Mouse (Mus musculus) forebrain, embryonic 16.5 days (tissue): ENCODE measurements around the gene Fam243. TPM values are rescaled to one million over a fixed set of nuclear protein-coding genes. Genes with fewer than 3 reads are reported as not detected.
A peak's percentile ranks its signal among the peaks of the same experiment; 100 is the strongest.

Experiments
- ATAC-seq: fragments of 200-750 bp; cut with Nextera tagmentation; 2 replicates; pipeline ENCODE4 v1.8.0; 2017; ENCODE audit warnings: mild to moderate bottlenecking, moderate library complexity
- H3K27ac ChIP-seq: fragments of 300-500 bp; sonication (generic); 2 replicates; pipeline ENCODE4 v1.5.1; 2014; ENCODE audit warnings: low read length, control low read depth
- H3K27me3 ChIP-seq: fragments of 300-500 bp; sonication (generic); replicated peaks from 2 replicates; pipeline ENCODE4 v1.6.1; 2014; ENCODE audit warnings: low read length; ENCODE audit not compliant: control insufficient read depth, insufficient read depth
- H3K36me3 ChIP-seq: fragments of 300-500 bp; sonication (generic); 2 replicates; pipeline ENCODE4 v1.6.1; 2014; ENCODE audit not compliant: control insufficient read depth, insufficient read depth
- H3K4me1 ChIP-seq: fragments of 300-500 bp; sonication (generic); replicated peaks from 2 replicates; pipeline ENCODE4 v1.6.1; 2014; ENCODE audit warnings: low read length; ENCODE audit not compliant: control insufficient read depth, insufficient read depth
- H3K4me2 ChIP-seq: fragments of 300-500 bp; sonication (generic); 2 replicates; pipeline ENCODE4 v1.6.1; 2014; ENCODE audit warnings: mild to moderate bottlenecking, low read length, control low read depth
- H3K4me3 ChIP-seq: fragments of 300-500 bp; sonication (generic); replicated peaks from 2 replicates; pipeline ENCODE4 v1.5.1; 2014; ENCODE audit warnings: mild to moderate bottlenecking, low read length, control low read depth
- H3K9ac ChIP-seq: fragments of 300-500 bp; sonication (generic); replicated peaks from 2 replicates; pipeline ENCODE4 v1.6.1; 2014; ENCODE audit warnings: low read depth, low read length, control low read depth
- H3K9me3 ChIP-seq: fragments of 300-500 bp; sonication (generic); 2 replicates; pipeline ENCODE4 v1.6.1; 2016; ENCODE audit warnings: low read length; ENCODE audit not compliant: control insufficient read depth
- WGBS: fragments of 180-500 bp; shearing (Covaris S2); extraction: QIAGEN DNeasy Blood & Tissue Kit; methylation state at CpG from one replicate; pipeline ENCODE4 v1.1.7; 2014; 5-methylcytosine and 5-hydroxymethylcytosine counted together
- polyA plus RNA-seq: library from polyadenylated mRNA; unstranded; fragments of >200 nt; fragmentation: Nextera tagmentation; extraction: Ambion mirVana; gene quantifications from 2 replicates; pipeline ENCODE4 v1.2.1, GENCODE M21; 2015

Gene Fam243
- polyA plus RNA-seq, 1 experiment from 2014 or later = 0.15 TPM

- peaks cover 10% of the 10 kb centered on the region for H3K36me3 ChIP-seq
- no peak overlapping the region for H3K9ac ChIP-seq
- H3K27me3 ChIP-seq = no peaks in the 10 kb centered on the region
- no peak for ATAC-seq
- no peak overlapping the region for H3K4me2 ChIP-seq
- WGBS = 78% methylated on average over 3 of the region's 3 CpGs
- H3K9me3 ChIP-seq = no peaks in the 10 kb centered on the region
- H3K27ac ChIP-seq = no peak overlapping the region
- H3K4me1 ChIP-seq = peaks cover 3% of the 10 kb centered on the region; the same call in 1 of the 2 replicates
- H3K4me3 ChIP-seq = no peak overlapping the region
These were observed 13.3 kb downstream of the Fam243 start for GRCm38 (mm10) chr16:92307947-92308346.

- WGBS = 91% methylated on average over 2 of the region's 2 CpGs
- Histone ChIP-seq H3K4me2 (no peak overlapping the region), H3K27ac (no peak overlapping the region), H3K9ac (no peak overlapping the region), H3K4me3 (no peak overlapping the region), H3K9me3 (no peaks in the 10 kb centered on the region), H3K4me1 (peaks cover 18% of the 10 kb centered on the region), H3K27me3 (no peaks in the 10 kb centered on the region), H3K36me3 (peaks cover 10% of the 10 kb centered on the region)
- no peak for ATAC-seq
These were observed 15.7 kb downstream of the Fam243 start for GRCm38 (mm10) chr16:92305519-92305918.

DNA sequence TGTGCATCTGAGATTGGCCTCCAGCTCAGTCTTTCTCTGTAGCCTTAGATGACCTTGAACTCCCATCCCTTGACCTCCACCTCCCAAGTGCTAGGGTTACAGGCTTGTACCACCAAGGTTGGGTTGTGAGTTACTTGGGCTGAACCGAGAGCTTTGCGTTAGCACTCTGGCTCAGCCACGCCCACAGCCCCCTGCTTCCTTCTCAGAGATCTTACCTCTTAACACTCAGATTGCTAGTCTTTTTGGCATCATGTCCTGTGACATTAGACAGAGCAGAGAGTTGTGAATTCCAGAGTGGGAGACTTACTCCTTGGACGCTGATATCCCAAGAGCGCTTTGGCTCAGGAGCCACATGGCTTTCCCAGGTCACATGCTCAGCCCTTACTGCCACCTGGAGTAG lies 18.7 kb downstream of the Fam243 start:
- Histone ChIP-seq H3K36me3 (peaks cover 4% of the 10 kb centered on the region; the same call in 1 of the 2 replicates), H3K9me3 (no peaks in the 10 kb centered on the region), H3K4me3 (no peak overlapping the region), H3K4me2 (peak overlapping the region; percentile 63), H3K9ac (no peak overlapping the region), H3K4me1 (peaks cover 20% of the 10 kb centered on the region), H3K27me3 (no peaks in the 10 kb centered on the region; the same call in 1 of the 2 replicates), H3K27ac (no peak overlapping the region; the same call in 1 of the 2 replicates)
- ATAC-seq = no peak
- WGBS = 73% methylated on average over 5 of the region's 5 CpGs

DNA sequence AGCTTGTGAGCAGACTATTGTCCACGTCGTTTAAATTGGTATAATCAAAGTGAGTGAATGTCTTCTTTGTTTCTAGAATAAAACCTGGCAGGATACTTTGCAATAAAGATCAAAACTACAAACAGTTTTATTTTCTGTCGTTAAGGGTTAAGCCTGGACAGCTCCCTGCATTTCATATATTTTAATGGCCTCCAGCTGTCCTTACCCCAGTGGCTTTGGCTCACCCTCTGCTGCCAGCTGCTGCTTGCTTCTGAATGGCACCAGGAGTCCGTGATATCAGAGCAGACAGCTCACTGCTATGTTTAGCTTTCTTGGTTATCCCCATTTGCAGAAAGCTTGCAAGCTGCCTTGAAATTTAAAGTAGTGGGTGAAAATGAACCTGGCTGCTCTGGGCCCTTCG lies 19.3 kb downstream of the Fam243 start:
- H3K9me3 ChIP-seq = no peaks in the 10 kb centered on the region
- no peak for ATAC-seq
- peak overlapping the region; percentile 75 for H3K9ac ChIP-seq
- peaks cover 20% of the 10 kb centered on the region for H3K4me1 ChIP-seq
- H3K4me3 ChIP-seq = peak overlapping the region; percentile 67
- H3K36me3 ChIP-seq = peaks cover under 1% of the 10 kb centered on the region; the same call in 1 of the 2 replicates
- WGBS = 20% methylated on average over 5 of the region's 5 CpGs
- H3K27ac ChIP-seq = peak overlapping the region; percentile 56
- H3K4me2 ChIP-seq = peak overlapping the region; percentile 63
- H3K27me3 ChIP-seq = no peaks in the 10 kb centered on the region; the same call in 1 of the 2 replicates

DNA sequence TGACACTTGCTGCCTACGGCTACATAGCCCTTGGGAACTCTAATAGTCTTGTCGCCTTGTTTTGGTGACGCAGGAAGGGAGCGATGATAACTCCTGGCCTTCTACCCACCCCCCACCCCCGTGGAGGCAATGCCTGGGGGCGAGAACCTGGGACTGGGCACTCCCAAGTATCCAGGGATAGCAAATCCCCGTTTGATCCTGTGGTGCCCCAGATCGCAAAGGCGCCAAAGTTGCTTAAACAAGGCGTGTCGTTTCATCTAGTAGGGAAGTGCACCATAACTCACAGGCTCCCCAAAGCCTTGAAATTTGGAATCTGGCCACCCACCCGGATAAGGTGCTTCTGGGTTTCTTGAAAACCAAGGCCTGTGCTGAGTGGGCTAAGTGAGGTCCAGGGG lies 19.8 kb downstream of the Fam243 start:
- peak overlapping the region; percentile 63 for H3K4me2 ChIP-seq
- H3K9ac ChIP-seq = peak overlapping the region; percentile 75
- peak; percentile 70 for ATAC-seq
- H3K27me3 ChIP-seq = no peaks in the 10 kb centered on the region; the same call in 1 of the 2 replicates
- H3K9me3 ChIP-seq = no peaks in the 10 kb centered on the region
- peaks cover 20% of the 10 kb centered on the region for H3K4me1 ChIP-seq
- WGBS = under 1% methylated on average over 12 of the region's 12 CpGs
- H3K36me3 ChIP-seq = no peaks in the 10 kb centered on the region
- peak overlapping the region; percentile 67 for H3K4me3 ChIP-seq
- H3K27ac ChIP-seq = peak overlapping the region; percentile 46

- H3K27me3 ChIP-seq = no peaks in the 10 kb centered on the region; the same call in 1 of the 2 replicates
- peaks cover 20% of the 10 kb centered on the region for H3K4me1 ChIP-seq
- WGBS = 8% methylated on average over 32 of the region's 32 CpGs
- no peaks in the 10 kb centered on the region for H3K36me3 ChIP-seq
- H3K4me2 ChIP-seq = peak within 1 kb of the TSS; percentile 73
- no peaks in the 10 kb centered on the region for H3K9me3 ChIP-seq
- H3K4me3 ChIP-seq = peak within 1 kb of the TSS; percentile 67
- H3K27ac ChIP-seq = peak within 1 kb of the TSS; percentile 77
- peak within 1 kb of the TSS; percentile 75 for H3K9ac ChIP-seq
- peak; percentile 96 for ATAC-seq
These were observed 20.4 kb downstream of the Fam243 start, which contains the start of gene Smim11 for GRCm38 (mm10) chr16:92300649-92301411. TSS of gene Smim11 (plus strand) at chr16:92301286.

DNA sequence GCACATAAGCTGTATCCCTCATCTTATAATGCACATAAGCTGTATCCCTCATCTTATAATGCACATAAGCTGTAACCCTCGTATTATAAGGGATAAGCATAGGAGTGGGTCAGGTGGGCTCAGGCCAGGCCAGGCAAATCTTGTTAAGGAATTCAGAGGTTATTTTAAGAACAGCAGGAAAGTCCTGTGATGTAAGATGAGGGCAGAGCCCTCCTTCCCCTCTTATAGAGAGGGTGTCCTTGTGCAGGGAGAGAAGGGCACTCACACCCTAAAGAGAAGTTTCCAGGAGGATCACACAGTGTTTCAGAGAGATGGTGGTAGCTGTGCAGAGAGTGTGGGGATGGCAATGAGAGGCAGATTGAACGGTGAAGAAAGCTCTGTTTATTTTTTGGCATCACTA lies 25.9 kb downstream of the Fam243 start:
- Histone ChIP-seq H3K36me3 (no peaks in the 10 kb centered on the region), H3K4me1 (peaks cover 2% of the 10 kb centered on the region), H3K9ac (no peak overlapping the region), H3K4me3 (no peak overlapping the region), H3K27me3 (no peaks in the 10 kb centered on the region; the same call in 1 of the 2 replicates), H3K27ac (no peak overlapping the region), H3K4me2 (no peak overlapping the region), H3K9me3 (no peaks in the 10 kb centered on the region)
- ATAC-seq = no peak
- 77% methylated on average over 2 of the region's 2 CpGs for WGBS

DNA sequence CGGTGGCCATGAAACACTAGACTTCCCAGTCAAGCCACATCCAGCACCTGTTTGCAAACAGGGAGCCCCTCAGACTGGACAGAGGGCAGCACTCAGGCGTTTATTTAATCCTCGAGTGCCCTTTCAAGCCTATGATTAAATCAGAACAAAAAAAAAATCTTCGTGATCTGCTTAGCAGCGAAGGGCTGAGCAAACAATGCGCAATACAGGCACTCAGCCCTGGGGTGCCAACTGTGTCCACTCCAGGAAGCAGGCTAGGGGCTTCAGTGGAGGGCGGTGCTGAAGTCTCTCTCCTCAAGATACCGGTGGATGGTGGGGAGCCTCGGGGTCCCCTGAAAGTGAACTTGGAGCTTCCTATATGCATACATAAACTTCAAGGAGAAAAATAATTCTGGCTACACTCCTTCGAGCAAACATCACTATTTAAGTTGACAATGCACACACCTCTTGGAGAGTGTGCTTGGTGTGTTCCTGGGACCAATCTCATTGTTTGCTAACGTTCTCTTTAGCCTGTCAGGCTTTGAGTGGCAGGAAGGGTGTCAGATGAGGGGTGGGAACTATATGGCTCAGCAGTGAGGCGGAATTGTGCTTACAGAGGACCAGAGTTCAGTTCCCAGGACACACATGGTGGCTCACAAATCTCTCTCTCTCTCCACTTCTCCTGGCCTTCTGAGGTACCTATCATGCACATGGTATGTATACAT lies 26.8 kb downstream of the Fam243 start:
- Histone ChIP-seq H3K4me1 (no peaks in the 10 kb centered on the region), H3K4me2 (no peak overlapping the region), H3K27me3 (no peaks in the 10 kb centered on the region; the same call in 1 of the 2 replicates), H3K36me3 (no peaks in the 10 kb centered on the region), H3K4me3 (no peak overlapping the region), H3K27ac (no peak overlapping the region), H3K9ac (no peak overlapping the region), H3K9me3 (no peaks in the 10 kb centered on the region)
- ATAC-seq = no peak
- WGBS = 37% methylated on average over 12 of the region's 12 CpGs

- H3K9ac ChIP-seq = no peak within 1 kb of the TSS
- H3K27me3 ChIP-seq = peaks cover under 1% of the 10 kb centered on the region; the same call in 1 of the 2 replicates
- no peak within 1 kb of the TSS for H3K4me2 ChIP-seq
- H3K9me3 ChIP-seq = no peaks in the 10 kb centered on the region
- no peak for ATAC-seq
- no peaks in the 10 kb centered on the region for H3K36me3 ChIP-seq
- no peak within 1 kb of the TSS for H3K4me3 ChIP-seq
- H3K4me1 ChIP-seq = no peaks in the 10 kb centered on the region
- 80% methylated on average over 10 of the region's 10 CpGs for WGBS
- H3K27ac ChIP-seq = no peak within 1 kb of the TSS
These were observed 29.1 kb downstream of the Fam243 start, which contains the start of gene Kcne2 for GRCm38 (mm10) chr16:92292101-92292500. TSS of gene Kcne2 (plus strand) at chr16:92292389.
